Mouse (Mus musculus): ENCODE results near the gene Olfr571. TPM values are rescaled to one million over a fixed set of nuclear protein-coding genes. Genes with fewer than 3 reads are reported as not detected.

Olfr571 gene
- total and polyA plus RNA-seq, 3 experiments = not detected

DNA sequence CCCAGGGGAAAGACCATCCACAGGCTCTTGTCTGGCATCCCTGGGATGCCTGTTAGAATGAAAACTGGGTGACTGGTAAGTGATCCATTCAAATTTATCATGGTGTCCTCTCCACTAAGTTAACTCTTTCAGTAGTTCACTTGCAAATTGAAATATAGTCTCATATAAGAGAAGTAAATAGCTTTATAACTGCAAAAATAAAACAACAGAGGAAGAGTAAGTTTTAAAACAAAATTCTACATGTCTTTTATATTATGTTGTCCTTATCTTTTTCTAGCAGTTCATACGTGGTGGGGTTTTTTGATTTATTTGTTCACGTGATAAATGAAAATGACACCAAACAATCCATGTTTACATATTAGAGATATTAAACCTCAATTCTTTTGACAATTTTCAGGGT is 25.1 kb upstream of the Olfr571 start, which contains the start of gene Olfr573-ps1:
Gene Olfr573-ps1 (minus strand): TSS at position 101 of the 400 bp plus-strand sequence.
- TF ChIP-seq BHLHE40 (IDR thresholded peaks at IDR 0.05; ENCODE audit: borderline replicate concordance, low read depth, low read length) = no peak
- TF ChIP-seq MAFK (IDR thresholded peaks at IDR 0.05; ENCODE audit: borderline replicate concordance, low read depth, low read length) = no peak
- no peak for TF ChIP-seq USF1 (IDR thresholded peaks at IDR 0.05; ENCODE audit: low read depth, low read length)
- TF ChIP-seq ZMIZ1 (IDR thresholded peaks at IDR 0.05; ENCODE audit: low read depth, low read length) = no peak
- TF ChIP-seq CHD1 (IDR thresholded peaks at IDR 0.05; ENCODE audit: low read depth, low read length) = no peak
- TF ChIP-seq TCF12 (IDR thresholded peaks at IDR 0.05; ENCODE audit: low read depth, low read length) = no peak
- TF ChIP-seq RCOR1 (IDR thresholded peaks at IDR 0.05; ENCODE audit: low read depth, low read length) = no peak
- TF ChIP-seq GABPA (IDR thresholded peaks at IDR 0.05; ENCODE audit: low read depth, low read length) = no peak
- no peak for TF ChIP-seq RAD21 (IDR thresholded peaks at IDR 0.05; ENCODE audit: low read depth, low read length)
- no peak for TF ChIP-seq POLR2AphosphoS2 (IDR thresholded peaks at IDR 0.05; ENCODE audit: low read length)
- no peak for TF ChIP-seq JUND (IDR thresholded peaks at IDR 0.05; ENCODE audit: low read depth, low read length)
- TF ChIP-seq SMC3 (IDR thresholded peaks at IDR 0.05; ENCODE audit: low read depth, low read length) = no peak
- TF ChIP-seq MYB (IDR thresholded peaks at IDR 0.05; ENCODE audit: low read depth, low read length) = no peak
- TF ChIP-seq ZKSCAN1 (IDR thresholded peaks at IDR 0.05; ENCODE audit: low read depth, low read length) = no peak
- TF ChIP-seq NELFE (IDR thresholded peaks at IDR 0.05; ENCODE audit: low read depth, low read length) = no peak
- no peak for TF ChIP-seq MXI1 (IDR thresholded peaks at IDR 0.05; ENCODE audit: low read depth, low read length)
- no peak for TF ChIP-seq TBP (IDR thresholded peaks at IDR 0.05; ENCODE audit: low read depth, low read length)
- no peak for TF ChIP-seq EP300 (IDR thresholded peaks at IDR 0.05; ENCODE audit: low read depth in 1 of 2, low read length in 2 of 2)
- no peaks in the 10 kb centered on the region for H3K9me3 ChIP-seq (replicated peaks; ENCODE audit: insufficient read depth, low read length)

GRCm38 (mm10) chr7:102927105-102927504 is 9.8 kb upstream of the Olfr571 start:
- Histone ChIP-seq H3K79me2 (ENCODE audit: control insufficient read depth, insufficient read depth, low read length, poor library complexity) (no peaks in the 10 kb centered on the region), H3K4me1 (ENCODE audit: control insufficient read depth in 1 of 2, insufficient read depth in 2 of 2, low read length in 2 of 2) (no peaks in the 10 kb centered on the region), H3K9me3 (replicated peaks; ENCODE audit: insufficient read depth, low read length) (no peaks in the 10 kb centered on the region), H3K9ac (ENCODE audit: control insufficient read depth, low read depth, low read length, poor library complexity, severe bottlenecking) (no peak overlapping the region), H3K27ac (ENCODE audit: control insufficient read depth, low read depth, low read length) (no peak overlapping the region), H3K4me3 (ENCODE audit: control insufficient read depth in 1 of 2, insufficient read depth in 1 of 2, low read depth in 2 of 2, low read length in 2 of 2) (no peak overlapping the region), H3K27me3 (ENCODE audit: control insufficient read depth in 1 of 2, insufficient read depth in 2 of 2, low read length in 2 of 2) (no peaks in the 10 kb centered on the region), H3K36me3 (ENCODE audit: control insufficient read depth in 1 of 2, insufficient read depth in 2 of 2, low read length in 2 of 2) (no peaks in the 10 kb centered on the region)
- DNase-seq (ENCODE audit: low read depth, low spot score) = no peak
- TF ChIP-seq MEF2A (IDR thresholded peaks at IDR 0.05; ENCODE audit: extremely low read depth, insufficient replicate concordance, low read depth, low read length, poor library complexity, severe bottlenecking) (no peak), MAFK (IDR thresholded peaks at IDR 0.05; ENCODE audit: borderline replicate concordance, low read depth, low read length) (no peak), KAT2A (conservative IDR thresholded peaks at IDR 0.05; ENCODE audit: low read depth, low read length) (no peak), UBTF (IDR thresholded peaks at IDR 0.05; ENCODE audit: borderline replicate concordance, insufficient read depth, low read depth, low read length) (no peak), EP300 (IDR thresholded peaks at IDR 0.05; ENCODE audit: low read depth in 1 of 2, low read length in 2 of 2) (no peak), SIN3A (IDR thresholded peaks at IDR 0.05; ENCODE audit: low read length) (no peak), E2F4 (IDR thresholded peaks at IDR 0.05; ENCODE audit: borderline replicate concordance, low read depth, low read length) (no peak), CTCF (IDR thresholded peaks at IDR 0.05 in 2 of 3, conservative IDR thresholded peaks at IDR 0.05 in 1 of 3; ENCODE audit: control insufficient read depth in 1 of 3, insufficient read depth in 1 of 3, low read depth in 2 of 3, low read length in 3 of 3, poor library complexity in 1 of 3, severe bottlenecking in 1 of 3) (no peak), POLR2AphosphoS5 (IDR thresholded peaks at IDR 0.05; ENCODE audit: borderline replicate concordance, low read depth, low read length) (no peak), ETS1 (IDR thresholded peaks at IDR 0.05; ENCODE audit: low read depth, low read length) (no peak), SMC3 (IDR thresholded peaks at IDR 0.05; ENCODE audit: low read depth, low read length) (no peak), TCF12 (IDR thresholded peaks at IDR 0.05; ENCODE audit: low read depth, low read length) (no peak), CHD1 (IDR thresholded peaks at IDR 0.05; ENCODE audit: low read depth, low read length) (no peak), ZMIZ1 (IDR thresholded peaks at IDR 0.05; ENCODE audit: low read depth, low read length) (no peak), ZC3H11A (IDR thresholded peaks at IDR 0.05; ENCODE audit: low read depth, low read length) (no peak)

More for the DNA sequence above, 25.1 kb upstream of the Olfr571 start, which contains the start of gene Olfr573-ps1:
- H3K27me3 ChIP-seq (ENCODE audit: control insufficient read depth in 1 of 2, insufficient read depth in 2 of 2, low read length in 2 of 2) = no peaks in the 10 kb centered on the region
- H3K9ac ChIP-seq (ENCODE audit: control insufficient read depth, low read depth, low read length, poor library complexity, severe bottlenecking) = no peak within 1 kb of the TSS
- H3K36me3 ChIP-seq (ENCODE audit: control insufficient read depth in 1 of 2, insufficient read depth in 2 of 2, low read length in 2 of 2) = no peaks in the 10 kb centered on the region
- H3K79me2 ChIP-seq (ENCODE audit: control insufficient read depth, insufficient read depth, low read length, poor library complexity) = no peaks in the 10 kb centered on the region
- DNase-seq (ENCODE audit: low read depth, low spot score) = no peak
- no peaks in the 10 kb centered on the region for H3K4me1 ChIP-seq (ENCODE audit: control insufficient read depth in 1 of 2, insufficient read depth in 2 of 2, low read length in 2 of 2)
- H3K27ac ChIP-seq (ENCODE audit: control insufficient read depth, low read depth, low read length) = no peak within 1 kb of the TSS
- H3K4me3 ChIP-seq (ENCODE audit: control insufficient read depth in 1 of 2, insufficient read depth in 1 of 2, low read depth in 2 of 2, low read length in 2 of 2) = no peak within 1 kb of the TSS
